Comparison of ENCODE assay signal across 9 mouse cellular contexts in genomic region chr9:102687943-102688342, GRCm38 (mm10). TPM values are rescaled to one million over a fixed set of nuclear protein-coding genes. Genes with fewer than 3 reads are reported as not detected.
DNase-seq lines count a peak whose midpoint lies in the region; ATAC-seq lines count a peak whose summit lies in the region.
"Had no signal": no experiment of that assay in that cellular context is flagged by ENCODE, and none has a peak within 500 bp of the region (broad histone marks: within the 10 kb centered on the region; RNA-seq: fewer than 3 reads in every experiment).

No protein-coding gene starts in this region.

- 0 out of 2 replicates have a peak overlapping the region, but pooled peaks have one; percentile 12 for H3K27ac ChIP-seq in heart, embryonic 13.5 days (replicated peaks)
- H3K27ac ChIP-seq in hindbrain, embryonic 14.5 days, result peak overlapping the region; percentile 99; the same call in 1 of the 2 replicates
- H3K27ac ChIP-seq: limb, embryonic 12.5 days; stomach, embryonic 15.5 days had no signal

- peaks cover 39% of the 10 kb centered on the region for H3K4me1 ChIP-seq in heart, embryonic 13.5 days
- H3K4me1 ChIP-seq in hindbrain, embryonic 14.5 days (replicated peaks; ENCODE audit: control insufficient read depth, insufficient read depth, low read length), result peaks cover 37% of the 10 kb centered on the region

- WGBS in heart, embryonic 13.5 days, result 11% methylated on average over 4 of the region's 4 CpGs
- 21% methylated on average over 4 of the region's 4 CpGs for WGBS in hindbrain, embryonic 14.5 days

- ATAC-seq in heart, embryonic 13.5 days (ENCODE audit: extremely low read depth, insufficient number of reproducible peaks, low FRiP score, low TSS enrichment), result no peak
- no peak for ATAC-seq in hindbrain, embryonic 14.5 days (ENCODE audit: low FRiP score)

- no peaks in the 10 kb centered on the region for H3K27me3 ChIP-seq in heart, embryonic 13.5 days (replicated peaks)
- no peaks in the 10 kb centered on the region for H3K27me3 ChIP-seq in hindbrain, embryonic 14.5 days (ENCODE audit: control insufficient read depth, insufficient read depth, low read length)
- H3K27me3 ChIP-seq: stomach, embryonic 15.5 days had no signal

- peak overlapping the region; percentile 10; the same call in 1 of the 2 replicates for H3K4me2 ChIP-seq in heart, embryonic 13.5 days
- no peak overlapping the region for H3K4me2 ChIP-seq in hindbrain, embryonic 14.5 days (replicated peaks)
- H3K4me2 ChIP-seq: limb, embryonic 12.5 days; stomach, embryonic 15.5 days had no signal

- no peak overlapping the region for H3K9ac ChIP-seq in heart, embryonic 13.5 days
- H3K9ac ChIP-seq in hindbrain, embryonic 14.5 days, result no peak overlapping the region
- H3K9ac ChIP-seq: limb, embryonic 12.5 days; stomach, embryonic 15.5 days had no signal

- DNase-seq in heart, adult 11 months, result no peak
- peak; percentile 24 for DNase-seq in Muller cell, postnatal 12 days (ENCODE audit: inconsistent ontology term)
- DNase-seq in adipocyte (ENCODE audit: low spot score), result peak; percentile 16
- DNase-seq in hindbrain, embryonic 14.5 days (ENCODE audit: low spot score), result peak; percentile 64
- no peak for DNase-seq in spleen, adult 12 weeks (ENCODE audit: low spot score)
- no peak for DNase-seq in layer of hippocampus, adult 8-10 months (ENCODE audit: low spot score in 2 of 2)

- H3K4me3 ChIP-seq in heart, embryonic 13.5 days, result no peak overlapping the region
- no peak overlapping the region for H3K4me3 ChIP-seq in hindbrain, embryonic 14.5 days (replicated peaks; ENCODE audit: low read length)
- H3K4me3 ChIP-seq: limb, embryonic 12.5 days; stomach, embryonic 15.5 days had no signal

- H3K36me3 ChIP-seq in heart, embryonic 13.5 days, result no peaks in the 10 kb centered on the region
- no peaks in the 10 kb centered on the region for H3K36me3 ChIP-seq in hindbrain, embryonic 14.5 days (replicated peaks; ENCODE audit: control insufficient read depth, insufficient read depth)
- H3K36me3 ChIP-seq: limb, embryonic 12.5 days; stomach, embryonic 15.5 days had no signal

- H3K9me3 ChIP-seq in heart, embryonic 13.5 days, result no peaks in the 10 kb centered on the region
- no peaks in the 10 kb centered on the region for H3K9me3 ChIP-seq in hindbrain, embryonic 14.5 days (ENCODE audit: control insufficient read depth, low read length)
- H3K9me3 ChIP-seq: stomach, embryonic 15.5 days had no signal

RNA-seq across cellular contexts. Expression of gene Amotl2, which starts 28.5 kb away (rescaled TPM):
- polyA plus RNA-seq in heart, embryonic 13.5 days (2015; fragmentation: Nextera tagmentation; extraction: Ambion mirVana), result 35.9 and 36.6 TPM in 2 replicates
- polyA plus RNA-seq in hindbrain, embryonic 14.5 days (2014; fragmentation: Nextera tagmentation; extraction: Ambion mirVana), result 54.1 and 56.8 TPM in 2 replicates
- 10 to 100 TPM; 17.3 to 22.8 (median 20.6) TPM for total RNA-seq in layer of hippocampus, adult 8-10 months (2022)

Comparison
In these comparisons a context has a peak if more than half of its experiments do, and no peak if none do; other contexts are left out.
1. DNase-seq: peak in Muller cell, postnatal 12 days (single experiment), adipocyte (single experiment) and hindbrain, embryonic 14.5 days (single experiment); none in heart, adult 11 months (single experiment), spleen, adult 12 weeks (single experiment) and layer of hippocampus, adult 8-10 months (0 of 2).